Mouse (Mus musculus) c-Kit-positive CD71-positive TER-119-positive erythroid progenitor cells, embryonic 14.5 days (primary cell): ENCODE measurements around the gene Dcaf1.

Source experiments
- DNase-seq: peaks from one replicate; pipeline ENCODE4 v3.0.0-alpha.2; 2013; ENCODE audit warnings: low spot score

Gene Dcaf1

DNA sequence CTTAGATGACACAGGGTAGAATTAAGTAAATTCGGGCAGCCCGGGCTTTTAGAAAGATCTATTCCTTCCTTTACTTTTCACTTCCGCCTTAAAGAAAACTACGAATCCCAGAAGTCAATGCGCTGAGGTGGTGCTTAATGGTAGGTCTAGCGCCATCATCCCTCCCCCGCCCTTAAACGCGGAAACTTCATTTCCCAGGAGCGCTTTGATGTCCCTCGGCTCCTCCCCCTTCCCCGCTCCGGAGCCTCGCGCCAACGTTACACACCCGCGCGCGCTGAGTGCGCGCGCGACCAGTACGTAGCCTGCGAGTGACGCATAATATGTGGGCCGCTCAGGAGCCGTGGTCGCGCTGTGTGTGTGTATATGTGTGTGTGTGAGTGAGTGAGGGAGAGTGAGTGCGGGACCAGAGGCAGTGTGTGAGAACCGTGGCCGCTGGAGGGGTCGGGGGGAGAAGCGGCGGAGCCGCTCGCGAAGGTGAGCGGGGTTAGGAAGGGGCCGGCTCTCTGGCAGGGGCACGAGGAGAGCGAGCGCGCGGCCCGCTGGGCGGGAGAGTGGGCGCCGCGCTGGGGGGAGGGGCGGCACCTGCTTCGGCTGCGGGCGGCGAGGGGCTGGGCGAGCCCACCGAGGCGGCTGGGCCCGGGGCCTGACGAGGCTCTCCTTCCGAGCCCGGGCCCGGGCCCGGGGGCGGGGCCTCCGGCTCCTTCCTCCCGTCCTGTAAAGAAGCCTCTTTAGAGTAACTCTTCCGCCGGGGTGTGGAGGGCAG is at the start of gene Dcaf1:
Gene Dcaf1, plus strand, starts transcription at position 257 of the 763 bp plus-strand sequence.
- DNase-seq, result peak; percentile 98

DNA sequence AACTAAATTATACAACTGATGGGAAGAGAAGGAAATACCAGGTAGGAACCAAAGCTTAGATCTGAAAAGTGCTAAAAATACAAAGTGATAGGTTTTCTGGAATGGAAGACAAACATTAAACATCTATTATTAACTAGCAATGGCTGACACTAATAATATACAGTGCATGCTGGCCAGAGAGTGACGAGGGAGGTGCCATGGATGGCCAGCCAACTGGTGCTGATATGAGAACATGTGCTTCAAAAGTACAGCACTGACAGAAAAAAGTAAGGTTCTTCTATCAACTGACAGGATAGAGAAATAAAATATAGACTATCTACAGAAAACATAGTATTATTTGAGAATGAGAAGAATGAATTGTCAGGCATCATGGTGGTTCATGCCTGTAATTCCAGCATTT is 45.6 kb upstream of the Dcaf1 start:
- no peak for DNase-seq

DNA sequence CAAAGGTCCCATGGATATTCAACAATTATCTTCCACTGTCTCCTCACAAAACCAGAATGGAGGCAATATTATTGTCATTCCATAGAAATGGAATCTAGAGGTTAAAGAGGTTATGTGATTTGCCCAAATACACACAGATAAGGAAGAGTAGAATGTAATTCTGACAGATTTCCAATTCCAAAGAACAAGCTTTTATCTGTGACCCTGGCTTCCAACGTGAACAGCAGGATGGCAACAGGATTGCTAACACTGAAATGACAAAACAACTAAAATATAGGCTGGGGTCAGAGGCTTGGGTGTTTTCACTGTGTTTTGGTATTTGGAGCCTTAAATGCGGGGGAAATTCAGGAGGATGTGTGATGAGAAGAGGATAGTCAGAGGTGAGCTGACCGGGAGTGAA is 44.3 kb upstream of the Dcaf1 start:
- DNase-seq, result no peak

DNA sequence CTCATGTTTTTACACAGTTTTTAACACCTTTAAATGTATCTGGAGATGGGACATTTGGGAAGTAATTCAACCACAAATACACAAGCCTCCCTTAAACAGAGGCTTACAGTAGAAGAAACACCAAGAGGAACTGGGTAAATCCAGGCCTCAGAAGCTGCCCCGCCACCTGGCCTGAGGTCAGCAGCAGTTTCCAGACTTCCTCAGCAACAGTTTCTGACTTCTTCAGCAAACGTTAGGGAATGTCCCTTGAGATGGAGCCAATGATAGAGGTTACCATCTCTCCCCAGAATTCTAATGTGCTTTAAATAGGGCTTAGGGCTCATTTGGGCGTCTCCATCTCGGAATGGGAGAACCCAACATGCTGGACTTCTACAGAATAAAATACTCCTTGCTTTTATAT is 43.4 kb upstream of the Dcaf1 start:
- DNase-seq, result no peak

DNA sequence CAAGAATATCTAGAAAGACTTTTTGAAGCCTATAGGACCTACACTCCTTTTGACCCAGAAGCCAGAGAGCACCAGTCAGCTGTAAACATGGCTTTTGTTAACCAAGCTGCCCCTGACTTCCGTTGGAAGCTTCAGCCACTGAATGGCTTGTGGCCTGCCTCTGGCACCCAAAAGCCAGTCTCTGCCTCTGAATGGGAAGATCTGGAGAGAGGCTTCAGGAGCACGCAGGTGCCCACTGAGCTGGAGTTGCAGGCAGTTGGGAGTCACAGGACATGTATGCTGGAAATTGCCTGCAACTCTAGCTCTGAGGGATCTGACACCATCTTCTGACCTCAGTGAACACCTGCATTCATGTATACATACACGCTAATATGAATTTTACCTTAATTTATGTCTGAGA is 41.6 kb upstream of the Dcaf1 start:
- no peak for DNase-seq

DNA sequence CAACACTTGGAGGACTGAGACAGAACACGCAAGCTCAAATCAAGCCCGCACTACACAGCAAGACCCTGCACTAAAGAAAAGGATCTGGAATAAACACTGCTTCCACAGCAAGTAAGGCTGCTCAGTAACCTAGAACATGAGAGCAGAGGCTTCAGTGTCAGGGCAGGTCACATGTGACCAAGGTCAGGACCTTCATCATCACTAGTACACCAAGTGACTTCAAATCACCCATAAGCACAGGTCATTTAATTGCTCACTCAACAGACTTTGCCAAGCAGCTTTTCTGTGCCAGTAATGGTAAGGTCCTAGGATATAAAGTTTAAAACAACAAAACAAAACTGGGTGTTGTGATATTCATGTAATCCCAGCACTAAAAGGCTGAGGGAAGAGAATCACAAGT is 38.1 kb upstream of the Dcaf1 start:
- DNase-seq, result no peak

DNA sequence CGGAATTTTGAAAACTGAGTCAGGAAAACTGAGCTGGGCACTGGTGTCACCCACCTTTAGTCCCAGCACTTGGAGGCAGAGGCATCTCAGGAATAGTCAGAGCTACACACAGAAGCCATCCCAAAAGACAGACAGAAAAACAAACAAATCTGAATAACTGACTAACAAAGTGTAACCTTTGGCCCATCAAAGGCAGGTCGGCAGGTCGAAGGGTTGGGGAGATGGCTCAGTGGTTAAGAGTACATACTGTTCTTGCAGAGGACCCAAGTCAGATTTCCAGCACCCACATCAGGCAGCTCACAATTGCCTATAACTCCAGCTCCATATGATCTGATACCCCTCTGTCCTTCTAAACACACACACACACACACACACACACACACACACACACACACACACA is 36.5 kb upstream of the Dcaf1 start:
- DNase-seq, result no peak

DNA sequence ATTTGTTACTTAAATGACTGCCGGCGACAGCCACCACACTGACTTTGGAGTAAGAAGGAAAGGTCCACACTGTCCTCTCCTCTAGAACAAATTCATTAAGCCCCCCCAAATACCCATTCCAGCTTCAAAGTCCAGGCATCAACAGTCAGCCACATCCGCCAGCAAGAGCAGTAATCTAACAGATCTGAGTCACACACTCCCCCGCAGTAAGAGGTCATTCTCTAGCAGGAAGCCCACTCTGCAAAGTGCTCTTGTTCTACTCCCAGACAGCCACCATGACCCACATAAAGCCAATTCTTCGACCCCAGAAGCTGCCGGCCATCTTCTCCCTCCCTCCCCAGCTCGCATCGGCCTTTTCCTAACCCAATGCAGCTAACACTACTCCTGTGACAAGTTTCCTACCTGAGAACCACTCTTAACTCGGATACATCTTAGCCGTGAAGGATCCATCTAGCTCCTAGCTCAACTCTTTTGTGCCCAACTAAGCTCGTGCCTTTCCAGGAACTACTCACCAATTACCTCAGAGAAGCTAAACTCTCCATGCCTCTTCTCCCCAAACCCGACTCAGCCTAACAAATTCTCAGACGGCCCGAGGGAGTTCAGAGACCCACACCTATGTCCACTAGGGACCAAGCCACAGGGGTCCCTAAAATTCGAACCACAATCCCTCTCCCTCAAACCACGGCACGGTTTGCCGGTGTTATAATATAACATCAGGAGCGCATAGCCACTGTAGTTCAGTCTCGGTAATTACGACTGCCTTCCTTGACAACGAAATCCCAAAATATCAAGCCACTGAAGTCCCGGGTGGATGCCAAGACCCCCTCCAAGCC is 33.5 kb upstream of the Dcaf1 start:
- peak; percentile 37 for DNase-seq

DNA sequence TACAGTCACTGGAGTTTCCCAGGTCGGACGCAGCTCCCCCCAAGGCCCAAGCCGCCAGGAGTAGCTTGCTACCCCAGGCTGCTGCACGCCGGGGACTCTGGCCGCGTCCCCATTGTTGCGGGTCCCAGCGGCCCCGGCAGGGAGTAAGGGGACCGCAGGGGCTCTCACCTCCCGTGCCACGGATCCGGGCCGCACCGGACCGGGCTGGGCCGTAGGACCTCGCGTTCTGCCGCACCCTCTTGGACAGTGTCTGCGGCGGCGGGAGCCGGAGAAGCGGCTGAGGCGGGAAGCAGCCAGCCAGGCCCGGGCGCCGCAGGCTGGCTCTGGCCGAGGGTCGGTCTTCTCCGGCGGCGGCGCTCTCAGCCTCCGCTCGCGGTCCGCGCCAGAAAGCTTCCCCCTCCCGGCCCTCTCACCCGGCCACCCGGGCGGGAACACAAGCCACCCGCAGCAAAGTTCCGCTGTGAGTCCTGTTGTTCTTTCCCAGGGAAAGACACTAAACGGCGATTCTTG is 32.8 kb upstream of the Dcaf1 start, which contains the start of gene Rad54l2:
Gene Rad54l2, minus strand, starts transcription at position 383 of the 510 bp plus-strand sequence.
- DNase-seq, result peak; percentile 76

DNA sequence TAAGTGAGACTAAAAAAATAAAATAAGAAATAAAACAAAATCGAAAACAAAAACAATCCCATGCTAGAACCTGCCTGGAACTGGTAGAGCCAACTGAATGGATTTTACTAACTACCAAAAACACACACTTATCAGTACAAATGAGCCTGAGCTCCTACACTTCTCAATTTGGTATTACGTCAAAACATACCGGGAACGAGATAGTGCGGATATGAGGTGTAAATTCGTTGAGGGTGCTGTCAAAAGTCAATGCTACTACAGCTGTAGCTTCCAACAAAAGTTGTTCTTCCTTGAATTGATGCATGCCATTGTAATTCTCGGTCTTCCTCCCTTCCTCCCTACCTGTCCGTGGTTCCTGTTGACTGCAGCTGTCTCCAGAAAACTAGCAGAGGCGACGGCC is 32.3 kb upstream of the Dcaf1 start:
- no peak for DNase-seq

DNA sequence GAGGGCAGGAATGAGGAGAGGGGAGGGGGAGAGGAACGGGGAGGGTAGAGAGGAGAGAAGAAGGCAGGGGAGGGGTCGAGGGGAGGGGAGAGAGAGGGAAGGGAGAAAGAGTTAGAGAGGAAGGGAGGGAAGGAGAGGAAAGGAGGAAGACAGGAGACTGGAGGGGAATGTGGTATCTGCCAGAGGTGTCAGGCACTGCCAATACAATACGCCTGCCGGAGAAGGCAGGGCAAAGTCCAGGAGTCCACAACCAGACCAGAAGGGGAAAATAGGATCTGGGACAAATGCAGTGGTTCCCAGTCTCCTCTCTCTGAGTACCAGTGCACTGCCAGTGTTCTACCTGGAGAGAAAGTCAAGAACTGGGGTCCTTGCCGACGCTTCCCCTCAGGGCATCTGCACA is 30.8 kb upstream of the Dcaf1 start:
- DNase-seq, result no peak

DNA sequence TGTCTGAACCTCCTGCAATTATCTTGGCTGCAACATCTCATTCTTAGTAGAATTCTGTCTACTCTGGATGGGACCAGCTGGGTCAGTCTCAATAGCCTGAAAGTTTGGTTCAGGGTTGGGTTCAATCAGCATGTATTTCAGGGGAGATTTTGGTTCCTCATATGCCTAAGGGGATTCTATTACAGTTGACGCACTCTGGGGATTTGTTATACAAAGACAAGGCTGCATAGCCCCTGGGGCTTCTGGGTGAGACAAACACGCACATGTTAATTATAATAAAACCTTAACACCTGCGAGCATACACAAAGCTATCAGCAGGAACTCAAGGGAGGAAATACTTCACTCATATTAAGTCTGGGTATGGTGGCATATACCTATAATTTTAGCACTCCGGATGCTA is 15.2 kb upstream of the Dcaf1 start:
- DNase-seq, result no peak

DNA sequence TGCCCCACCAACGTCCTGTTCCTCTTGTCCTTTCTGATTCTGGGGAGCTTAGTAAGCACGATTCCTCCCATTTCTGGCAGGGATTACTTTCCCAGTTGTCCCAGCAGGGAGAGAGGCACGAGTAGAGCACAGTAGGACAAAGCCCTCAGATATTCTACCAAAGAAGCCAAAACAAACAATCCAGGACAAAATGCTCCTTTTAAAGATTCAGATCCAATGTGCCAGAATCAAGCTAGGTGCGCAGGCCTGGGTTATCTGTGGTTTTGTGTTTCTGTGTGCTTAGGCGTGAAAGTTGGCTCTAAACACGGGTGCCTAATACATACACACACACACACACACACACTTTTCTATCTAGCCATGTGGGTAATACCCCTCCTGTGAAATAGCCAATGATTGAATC is 3.5 kb upstream of the Dcaf1 start:
- no peak for DNase-seq

DNA sequence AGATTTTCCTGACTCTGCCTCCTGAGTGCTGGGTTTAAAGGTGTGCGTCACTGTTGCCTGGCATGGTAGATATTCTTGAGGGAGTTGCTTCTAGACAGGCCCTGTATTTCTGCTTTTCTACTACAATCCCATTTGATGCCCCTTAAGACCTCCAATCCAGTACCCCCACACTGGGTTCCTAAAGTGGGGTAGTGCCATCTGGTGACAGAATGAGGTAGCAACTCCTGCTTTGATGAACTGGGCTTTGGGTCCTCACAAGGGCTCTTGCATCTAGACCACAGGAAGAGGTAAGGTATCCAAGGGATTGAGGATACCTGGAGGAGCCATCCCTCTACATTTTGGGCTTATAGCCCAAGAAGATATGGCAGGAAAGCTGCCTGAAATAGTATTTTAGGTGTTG is 2.5 kb upstream of the Dcaf1 start:
- DNase-seq, result no peak

DNA sequence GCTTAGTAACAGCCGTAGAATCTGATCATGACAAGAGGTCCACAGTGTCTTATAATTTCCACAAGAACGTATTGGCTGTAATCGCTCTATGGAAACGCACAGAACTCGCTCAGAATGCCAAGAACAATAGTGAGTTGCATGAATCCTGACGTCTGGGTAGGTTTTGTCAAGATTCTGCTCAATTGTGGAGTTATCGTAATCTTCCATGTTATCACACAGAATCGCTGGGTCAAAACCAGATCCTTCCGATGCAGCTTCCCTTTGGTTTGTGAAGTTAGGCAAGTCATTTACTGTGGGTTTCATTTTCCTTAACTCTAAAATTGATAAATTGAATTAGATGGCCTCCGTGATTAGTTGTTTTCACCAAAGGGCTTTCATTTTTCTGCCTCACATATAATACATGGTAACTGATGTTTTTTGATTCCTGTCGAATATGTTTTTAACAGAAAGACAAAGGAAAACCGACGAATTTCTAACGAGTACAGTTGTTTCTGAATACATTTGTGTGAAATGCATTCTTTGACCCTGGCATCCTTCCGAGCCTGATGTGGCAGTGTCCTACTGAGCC is 540 bp upstream of the Dcaf1 start:
- no peak for DNase-seq

DNA sequence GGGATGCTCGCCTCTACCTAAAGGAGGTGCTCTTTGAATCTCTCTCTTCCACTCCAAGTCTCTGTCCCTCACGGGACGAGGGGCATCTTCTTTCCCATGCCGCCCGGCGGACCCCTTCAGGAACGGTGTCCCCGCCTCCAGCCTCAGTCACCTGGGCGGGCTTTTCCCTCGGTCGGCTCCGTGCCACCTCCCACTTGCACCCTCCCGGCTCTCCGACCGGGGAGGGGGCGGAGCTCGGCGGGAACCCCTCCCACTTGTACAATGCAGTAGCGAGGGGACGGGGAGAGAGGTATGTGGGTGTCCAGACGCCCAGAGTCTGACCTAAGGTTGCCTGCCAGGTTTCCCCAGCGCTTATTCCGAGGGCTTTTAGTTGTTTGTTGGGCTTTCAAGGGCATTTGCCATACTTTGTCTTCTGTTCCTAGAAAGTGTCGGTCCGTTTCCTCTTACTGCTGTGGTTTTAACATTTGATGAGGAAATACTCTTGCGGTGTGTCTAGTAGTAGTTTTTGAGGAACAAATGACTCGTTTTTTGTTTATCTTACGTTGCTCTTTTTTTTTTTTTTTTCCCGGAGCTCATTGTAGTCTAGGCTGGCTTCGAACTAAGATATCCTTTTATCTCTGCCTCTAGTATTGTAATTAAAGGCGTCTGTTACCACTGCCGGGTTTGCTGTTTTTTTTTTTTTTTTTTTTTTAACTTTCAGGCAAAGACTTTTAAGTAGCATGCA is 869 bp downstream of the Dcaf1 start:
- peak; percentile 89 for DNase-seq

DNA sequence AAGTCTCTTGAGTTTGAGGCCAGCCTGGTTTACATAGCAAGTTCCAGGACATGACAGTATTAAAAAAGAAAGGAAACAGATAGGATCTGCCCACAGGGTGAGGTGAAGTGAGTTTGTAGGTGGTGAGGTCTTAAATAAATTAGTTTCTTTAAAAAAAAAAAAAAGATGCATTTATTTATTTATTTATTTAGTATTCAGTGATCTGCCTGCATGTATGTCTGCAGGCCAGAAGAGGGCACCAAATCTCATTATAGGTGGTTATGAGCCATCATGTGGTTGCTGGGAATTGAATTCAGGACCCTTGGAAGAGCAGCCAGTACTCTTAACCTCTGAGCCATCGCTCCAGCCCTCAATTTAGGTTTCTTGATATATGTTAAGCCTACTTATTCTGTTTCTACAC is 18.9 kb downstream of the Dcaf1 start:
- DNase-seq, result no peak

DNA sequence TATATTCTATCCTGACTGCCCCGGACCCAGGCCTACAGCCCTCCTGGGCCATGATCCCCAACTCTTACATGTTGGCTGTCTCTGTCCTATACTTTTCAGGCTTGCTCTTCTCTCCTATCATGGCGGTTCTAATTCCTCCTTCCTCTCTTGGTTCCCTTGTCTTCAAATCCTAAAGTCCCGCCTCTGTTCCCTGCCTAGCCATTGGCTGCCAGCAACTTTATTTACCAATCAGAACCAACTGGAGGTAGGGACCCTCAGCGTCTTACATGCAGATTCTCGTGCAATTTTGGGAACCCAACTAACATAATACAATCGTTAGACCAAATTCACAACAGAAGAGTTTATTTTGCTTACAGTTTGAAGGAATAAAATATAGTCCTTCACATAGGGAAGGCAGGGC is 21.1 kb downstream of the Dcaf1 start:
- DNase-seq, result no peak

DNA sequence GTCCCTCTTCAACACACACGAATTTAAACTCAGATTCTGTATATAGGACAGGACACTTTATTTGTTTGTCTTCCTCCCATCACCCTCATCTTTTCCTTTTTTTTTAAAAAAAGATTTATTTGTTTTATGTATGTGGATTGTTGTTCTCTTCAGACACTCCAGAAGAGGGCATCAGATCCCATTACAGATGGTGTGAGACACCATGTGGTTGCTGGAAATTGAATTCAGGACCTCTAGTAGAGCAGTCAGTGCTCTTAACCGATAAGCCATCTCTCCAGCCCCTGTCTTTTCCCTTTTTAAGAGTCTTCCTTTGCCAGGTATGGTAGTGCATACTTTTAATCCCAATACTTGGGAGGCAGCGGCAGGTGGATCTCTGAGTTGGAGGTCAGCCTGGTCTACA is 35.0 kb downstream of the Dcaf1 start:
- DNase-seq, result no peak

DNA sequence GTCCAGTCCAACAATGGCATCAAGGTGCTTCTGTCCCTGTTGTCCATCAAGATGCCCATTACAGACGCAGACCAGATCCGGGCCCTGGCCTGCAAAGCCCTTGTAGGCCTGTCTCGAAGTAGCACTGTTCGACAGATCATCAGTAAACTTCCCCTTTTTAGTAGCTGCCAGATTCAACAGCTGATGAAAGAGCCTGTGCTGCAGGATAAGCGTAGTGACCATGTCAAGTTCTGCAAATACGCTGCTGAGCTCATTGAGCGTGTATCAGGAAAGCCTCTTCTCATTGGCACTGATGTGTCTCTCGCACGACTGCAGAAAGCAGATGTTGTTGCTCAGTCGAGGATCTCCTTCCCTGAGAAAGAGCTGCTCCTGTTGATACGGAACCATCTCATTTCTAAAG is 36.4 kb downstream of the Dcaf1 start:
- DNase-seq, result no peak

DNA sequence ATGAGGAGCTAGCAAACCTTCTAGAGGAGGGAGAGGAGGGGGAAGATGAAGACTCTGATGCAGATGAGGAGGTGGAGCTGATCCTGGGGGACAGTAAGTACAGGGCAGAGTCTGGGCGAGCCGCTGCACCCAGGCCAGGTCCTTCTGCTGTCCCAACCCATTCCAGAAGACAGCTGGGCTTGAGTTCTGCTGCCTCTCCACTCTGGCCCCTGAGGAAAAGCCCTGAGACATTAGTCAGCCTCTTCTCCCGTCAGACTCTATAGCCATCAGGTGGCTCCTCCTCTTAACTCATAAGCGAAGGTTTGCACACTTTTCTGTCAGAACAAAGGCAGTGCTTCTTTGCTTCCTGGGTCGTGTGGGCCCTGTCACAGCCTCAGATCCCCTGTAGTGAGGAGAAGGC is 52.5 kb downstream of the Dcaf1 start:
- no peak for DNase-seq

DNA sequence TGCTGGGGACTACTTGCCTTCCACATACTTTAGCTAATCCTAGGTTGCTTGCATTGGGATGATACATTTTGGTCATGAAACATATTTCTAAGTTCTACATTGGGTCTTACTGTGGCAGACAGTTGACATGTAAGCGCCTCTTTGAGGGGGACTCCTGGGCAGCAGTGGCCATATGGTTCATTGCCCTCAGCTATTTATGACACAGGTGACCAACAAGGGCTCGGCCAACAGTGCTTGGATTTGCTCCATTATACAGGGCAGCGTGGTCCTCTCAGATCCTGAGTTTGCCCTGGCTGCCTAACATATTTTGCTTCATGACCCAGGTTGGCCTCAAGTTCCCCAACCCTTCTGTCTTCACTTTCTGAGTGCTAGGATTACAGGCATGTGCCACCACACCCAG is 55.0 kb downstream of the Dcaf1 start:
- no peak for DNase-seq
